Comparison of ENCODE assay signal across 25 mouse cellular contexts in the genomic region with DNA sequence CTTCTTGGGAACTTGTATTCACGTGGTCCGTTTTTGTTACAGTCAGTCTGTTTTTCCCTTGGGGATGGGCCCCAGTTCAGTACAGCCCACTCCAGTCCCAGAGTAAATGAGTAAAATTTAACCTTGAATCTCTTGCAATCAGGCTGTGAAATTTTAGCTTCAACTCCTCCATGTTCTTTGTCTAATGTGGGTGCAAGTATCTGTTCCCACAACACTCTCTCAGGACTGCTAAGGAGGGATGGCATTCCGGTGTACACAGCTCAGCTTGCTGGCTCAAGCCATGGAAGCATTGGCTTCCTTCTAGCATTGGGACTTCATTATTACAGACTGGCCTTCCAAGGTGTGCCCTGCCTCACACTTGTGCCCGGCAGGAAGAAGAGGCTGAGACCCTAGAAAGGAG.
DNase-seq lines count a peak whose midpoint lies in the region; ATAC-seq and TF ChIP-seq lines count a peak whose summit lies in the region.
"Had no signal": no experiment of that assay in that cellular context is flagged by ENCODE, and none has a peak within 500 bp of the region (broad histone marks: within the 10 kb centered on the region; RNA-seq: fewer than 3 reads in every experiment).

No protein-coding gene starts in this region.

- H3K27me3 ChIP-seq in forebrain, postnatal 0 days (ENCODE audit: insufficient read depth, low read length): no peaks in the 10 kb centered on the region
- no peaks in the 10 kb centered on the region for H3K27me3 ChIP-seq in forebrain, embryonic 12.5 days
- no peaks in the 10 kb centered on the region for H3K27me3 ChIP-seq in hindbrain, embryonic 13.5 days
- H3K27me3 ChIP-seq in hindbrain, embryonic 14.5 days (ENCODE audit: control insufficient read depth, insufficient read depth, low read length): no peaks in the 10 kb centered on the region
- H3K27me3 ChIP-seq in midbrain, embryonic 16.5 days (ENCODE audit: control insufficient read depth, insufficient read depth, low read depth, low read length): no peaks in the 10 kb centered on the region
- H3K27me3 ChIP-seq in midbrain, embryonic 13.5 days: no peaks in the 10 kb centered on the region
- H3K27me3 ChIP-seq: limb, embryonic 13.5 days; lung, embryonic 15.5 days; midbrain, embryonic 12.5 days; neural tube, embryonic 12.5 days; Patski had no signal

- H3K27ac ChIP-seq in forebrain, postnatal 0 days (ENCODE audit: low read depth, low read length): peak overlapping the region; percentile 51; the same call in 1 of the 2 replicates
- H3K27ac ChIP-seq in forebrain, embryonic 12.5 days: no peak overlapping the region
- peak overlapping the region; percentile 48; the same call in 1 of the 2 replicates for H3K27ac ChIP-seq in hindbrain, embryonic 13.5 days
- H3K27ac ChIP-seq in hindbrain, embryonic 14.5 days: no peak overlapping the region
- H3K27ac ChIP-seq in midbrain, embryonic 16.5 days (ENCODE audit: low read length): peak overlapping the region; percentile 60
- H3K27ac ChIP-seq in midbrain, embryonic 13.5 days: no peak overlapping the region
- H3K27ac ChIP-seq: embryonic facial prominence, embryonic 12.5 days; heart, embryonic 10.5 days; left cerebral cortex, adult 2 months; limb, embryonic 13.5 days; lung, embryonic 15.5 days; midbrain, embryonic 12.5 days; neural tube, embryonic 12.5 days had no signal

- no peaks in the 10 kb centered on the region for H3K36me3 ChIP-seq in forebrain, postnatal 0 days (ENCODE audit: insufficient read depth)
- H3K36me3 ChIP-seq in forebrain, embryonic 12.5 days (replicated peaks): no peaks in the 10 kb centered on the region
- H3K36me3 ChIP-seq in hindbrain, embryonic 13.5 days: no peaks in the 10 kb centered on the region
- H3K36me3 ChIP-seq in hindbrain, embryonic 14.5 days (replicated peaks; ENCODE audit: control insufficient read depth, insufficient read depth): no peaks in the 10 kb centered on the region
- no peaks in the 10 kb centered on the region for H3K36me3 ChIP-seq in midbrain, embryonic 16.5 days (ENCODE audit: control insufficient read depth, insufficient read depth, low read length)
- H3K36me3 ChIP-seq in midbrain, embryonic 13.5 days: no peaks in the 10 kb centered on the region
- H3K36me3 ChIP-seq: embryonic facial prominence, embryonic 12.5 days; heart, embryonic 10.5 days; limb, embryonic 13.5 days; lung, embryonic 15.5 days; midbrain, embryonic 12.5 days; neural tube, embryonic 12.5 days had no signal

- H3K4me3 ChIP-seq in forebrain, postnatal 0 days (ENCODE audit: low read depth, low read length): no peak overlapping the region
- no peak overlapping the region for H3K4me3 ChIP-seq in forebrain, embryonic 12.5 days (replicated peaks)
- no peak overlapping the region for H3K4me3 ChIP-seq in hindbrain, embryonic 13.5 days
- H3K4me3 ChIP-seq in hindbrain, embryonic 14.5 days (replicated peaks; ENCODE audit: low read length): no peak overlapping the region
- no peak overlapping the region for H3K4me3 ChIP-seq in midbrain, embryonic 16.5 days (ENCODE audit: low read depth, low read length)
- H3K4me3 ChIP-seq in midbrain, embryonic 13.5 days (replicated peaks): no peak overlapping the region
- H3K4me3 ChIP-seq: embryonic facial prominence, embryonic 12.5 days; heart, embryonic 10.5 days; left cerebral cortex, adult 2 months; limb, embryonic 13.5 days; lung, embryonic 15.5 days; midbrain, embryonic 12.5 days; myocyte; neural tube, embryonic 12.5 days had no signal

- no peaks in the 10 kb centered on the region; the same call in 1 of the 2 replicates for H3K4me1 ChIP-seq in forebrain, postnatal 0 days (ENCODE audit: insufficient read depth)
- H3K4me1 ChIP-seq in forebrain, embryonic 12.5 days: no peaks in the 10 kb centered on the region; the same call in none of the 2 replicates
- peaks cover 8% of the 10 kb centered on the region for H3K4me1 ChIP-seq in hindbrain, embryonic 13.5 days (replicated peaks)
- peaks cover 5% of the 10 kb centered on the region; the same call in 1 of the 2 replicates for H3K4me1 ChIP-seq in hindbrain, embryonic 14.5 days (replicated peaks; ENCODE audit: control insufficient read depth, insufficient read depth, low read length)
- H3K4me1 ChIP-seq in midbrain, embryonic 16.5 days (ENCODE audit: control insufficient read depth, insufficient read depth, low read length): peaks cover 5% of the 10 kb centered on the region; the same call in 1 of the 2 replicates
- H3K4me1 ChIP-seq in midbrain, embryonic 13.5 days (replicated peaks): peaks cover 13% of the 10 kb centered on the region
- H3K4me1 ChIP-seq: midbrain, embryonic 12.5 days; neural tube, embryonic 12.5 days had no signal

- no peak overlapping the region for H3K9ac ChIP-seq in forebrain, postnatal 0 days
- no peak overlapping the region for H3K9ac ChIP-seq in forebrain, embryonic 12.5 days
- H3K9ac ChIP-seq in hindbrain, embryonic 13.5 days: no peak overlapping the region
- H3K9ac ChIP-seq in hindbrain, embryonic 14.5 days: no peak overlapping the region
- no peak overlapping the region for H3K9ac ChIP-seq in midbrain, embryonic 16.5 days (ENCODE audit: low read depth, low read length)
- H3K9ac ChIP-seq in midbrain, embryonic 13.5 days (replicated peaks): no peak overlapping the region
- H3K9ac ChIP-seq: embryonic facial prominence, embryonic 12.5 days; limb, embryonic 13.5 days; lung, embryonic 15.5 days; midbrain, embryonic 12.5 days; neural tube, embryonic 12.5 days had no signal

- WGBS in forebrain, postnatal 0 days: 71% methylated on average over 4 of the region's 4 CpGs
- WGBS in forebrain, embryonic 12.5 days: 82% methylated on average over 4 of the region's 4 CpGs
- WGBS in hindbrain, embryonic 13.5 days: 67% methylated on average over 4 of the region's 4 CpGs
- WGBS in hindbrain, embryonic 14.5 days: 73% methylated on average over 4 of the region's 4 CpGs
- WGBS in midbrain, embryonic 16.5 days: 77% methylated on average over 4 of the region's 4 CpGs
- WGBS in midbrain, embryonic 13.5 days: 80% methylated on average over 4 of the region's 4 CpGs

- no peak overlapping the region for H3K4me2 ChIP-seq in forebrain, postnatal 0 days (ENCODE audit: low read depth)
- H3K4me2 ChIP-seq in forebrain, embryonic 12.5 days: no peak overlapping the region
- H3K4me2 ChIP-seq in hindbrain, embryonic 13.5 days: no peak overlapping the region
- H3K4me2 ChIP-seq in hindbrain, embryonic 14.5 days (replicated peaks): no peak overlapping the region
- no peak overlapping the region for H3K4me2 ChIP-seq in midbrain, embryonic 16.5 days (ENCODE audit: low read length)
- H3K4me2 ChIP-seq in midbrain, embryonic 13.5 days (replicated peaks): no peak overlapping the region
- H3K4me2 ChIP-seq: embryonic facial prominence, embryonic 12.5 days; limb, embryonic 13.5 days; liver, embryonic 11.5 days; lung, embryonic 15.5 days; midbrain, embryonic 12.5 days; neural tube, embryonic 12.5 days had no signal

- DNase-seq in forebrain, postnatal 0 days: no peak
- DNase-seq in hindbrain, embryonic 14.5 days (ENCODE audit: low spot score): no peak
- no peak for DNase-seq in cerebellum, adult 18-20 months
- DNase-seq: adrenal gland, postnatal 10 days; cerebellum, adult 11 months; embryo, embryonic 11 days; heart, postnatal 4 days; kidney, adult 9 months; kidney, postnatal 14 days; spleen, adult 18-20 months had no signal

- H3K9me3 ChIP-seq in forebrain, postnatal 0 days (ENCODE audit: low read length): no peaks in the 10 kb centered on the region
- H3K9me3 ChIP-seq in forebrain, embryonic 12.5 days: no peaks in the 10 kb centered on the region
- H3K9me3 ChIP-seq in hindbrain, embryonic 13.5 days: no peaks in the 10 kb centered on the region
- H3K9me3 ChIP-seq in hindbrain, embryonic 14.5 days (ENCODE audit: control insufficient read depth, low read length): no peaks in the 10 kb centered on the region
- no peaks in the 10 kb centered on the region for H3K9me3 ChIP-seq in midbrain, embryonic 16.5 days (replicated peaks; ENCODE audit: control insufficient read depth, low read length, poor library complexity, severe bottlenecking)
- no peaks in the 10 kb centered on the region for H3K9me3 ChIP-seq in midbrain, embryonic 13.5 days
- H3K9me3 ChIP-seq: embryonic facial prominence, embryonic 12.5 days; heart, embryonic 10.5 days; limb, embryonic 13.5 days; lung, embryonic 15.5 days; midbrain, embryonic 12.5 days; neural tube, embryonic 12.5 days had no signal

- no peak; the same call in 1 of the 2 replicates for ATAC-seq in forebrain, postnatal 0 days
- no peak for ATAC-seq in forebrain, embryonic 12.5 days (ENCODE audit: low FRiP score)
- ATAC-seq in hindbrain, embryonic 13.5 days (ENCODE audit: low FRiP score): no peak
- ATAC-seq in hindbrain, embryonic 14.5 days (ENCODE audit: low FRiP score): no peak
- ATAC-seq in midbrain, embryonic 16.5 days: peak; percentile 14; the same call in 1 of the 2 replicates
- ATAC-seq in midbrain, embryonic 13.5 days: no peak
- ATAC-seq: intestine, postnatal 0 days; Patski had no signal

- TF ChIP-seq CTCF in forebrain, postnatal 0 days (IDR thresholded peaks at IDR 0.05; ENCODE audit: low read depth): no peak

Comparison
In these comparisons a context has a peak if more than half of its experiments do, and no peak if none do; other contexts are left out.
1. H3K27ac ChIP-seq: peak in forebrain, postnatal 0 days (single experiment), hindbrain, embryonic 13.5 days (single experiment) and midbrain, embryonic 16.5 days (single experiment); none in forebrain, embryonic 12.5 days (single experiment), hindbrain, embryonic 14.5 days (single experiment) and midbrain, embryonic 13.5 days (single experiment).